ENCODE assay signal across 8 mouse cellular contexts in genomic region chr1:181921580-181922494, GRCm38 (mm10).
DNase-seq lines count a peak whose midpoint lies in the region; ATAC-seq and TF ChIP-seq lines count a peak whose summit lies in the region.

No protein-coding gene starts in this region.

- no peak for TF ChIP-seq POLR2A in heart, adult 2 months (IDR thresholded peaks at IDR 0.05; ENCODE audit: insufficient read depth, low read depth, low read length)

- no peak for DNase-seq in layer of hippocampus, adult 2 months (ENCODE audit: low spot score in 2 of 2)
- DNase-seq in layer of hippocampus, adult 9-11 months = no peak
- peak; percentile 45 for DNase-seq in adrenal gland, postnatal 14 days
- DNase-seq in heart, adult 2 months = peak; percentile 35 to 40
- DNase-seq in kidney, postnatal 14 days = peak; percentile 21
- DNase-seq in telencephalon, adult 2 months (ENCODE audit: low read depth, low spot score) = peak; percentile 15
- DNase-seq in layer of hippocampus, adult 18-20 months (ENCODE audit: low spot score in 2 of 2) = no peak

- H3K9ac ChIP-seq in heart, adult 2 months (ENCODE audit: low read depth, low read length) = peak overlapping the region; percentile 78

- whole genome bisulfite sequencing in heart, adult 2 months = 43% methylated on average over 29 of the region's 37 CpGs

- no peaks in the 10 kb centered on the region for H3K79me2 ChIP-seq in heart, adult 2 months (replicated peaks; ENCODE audit: control insufficient read depth, insufficient read depth, low read length)

- intact Hi-C loops in heart, adult 2 months (cut with DNase I) = loop anchor here (5.0 to 10.0 kb wide), 2 partner anchors 50 to 103 kb away; no protein-coding TSS in a partner anchor

- peak; percentile 85 for ATAC-seq in megakaryocyte progenitor cell, adult 5-6 weeks (replicated peaks; ENCODE audit: poor library complexity)

- no peaks in the 10 kb centered on the region for H3K27me3 ChIP-seq in heart, adult 2 months (ENCODE audit: control insufficient read depth, insufficient read depth, low read length)

- no peaks in the 10 kb centered on the region for H3K36me3 ChIP-seq in heart, adult 2 months (ENCODE audit: control insufficient read depth, insufficient read depth, low read length)

- no peak overlapping the region for H3K4me3 ChIP-seq in layer of hippocampus, adult 2 months
- H3K4me3 ChIP-seq in heart, adult 2 months = peak overlapping the region; percentile 11; the same call in 1 of the 2 replicates

- TF ChIP-seq EP300 in heart, adult 2 months (IDR thresholded peaks at IDR 0.05; ENCODE audit: insufficient read depth, low read depth, low read length) = no peak

- no peaks in the 10 kb centered on the region for H3K4me1 ChIP-seq in heart, adult 2 months (ENCODE audit: control insufficient read depth, insufficient read depth, low read length)

- no peak overlapping the region for H3K27ac ChIP-seq in layer of hippocampus, adult 2 months
- H3K27ac ChIP-seq in heart, adult 2 months = no peak overlapping the region

- TF ChIP-seq CTCF in layer of hippocampus, adult 2 months (conservative IDR thresholded peaks at IDR 0.05) = peak; percentile 44
- TF ChIP-seq CTCF in heart, adult 2 months (IDR thresholded peaks at IDR 0.05) = peak; percentile 55

Comparison
In these comparisons a context has a peak if more than half of its experiments do, and no peak if none do; other contexts are left out.
1. DNase-seq: peak in adrenal gland, postnatal 14 days (single experiment), heart, adult 2 months (2 of 2), kidney, postnatal 14 days (single experiment) and telencephalon, adult 2 months (single experiment); none in layer of hippocampus, adult 2 months (0 of 2), layer of hippocampus, adult 9-11 months (single experiment) and layer of hippocampus, adult 18-20 months (0 of 2).